Mouse (Mus musculus) testis, adult 10 weeks (tissue): ENCODE results near the gene Faap20. TPM values are rescaled to one million over a fixed set of nuclear protein-coding genes. Genes with fewer than 3 reads are reported as not detected.

ENCODE experiments used
- polyA plus RNA-seq: library from polyadenylated mRNA; stranded (reverse); fragments of 350-450 nt; fragmentation: Illumina TruSeq; extraction: RNeasy Lipid Tissue Mini Kit (QIAGEN cat#74804); gene quantifications from one replicate; pipeline ENCODE4 v1.2.3, GENCODE M21; 2014; ENCODE audit warnings: low read depth, low replicate concordance

Gene Faap20
- 0.64 TPM for polyA plus RNA-seq

DNA sequence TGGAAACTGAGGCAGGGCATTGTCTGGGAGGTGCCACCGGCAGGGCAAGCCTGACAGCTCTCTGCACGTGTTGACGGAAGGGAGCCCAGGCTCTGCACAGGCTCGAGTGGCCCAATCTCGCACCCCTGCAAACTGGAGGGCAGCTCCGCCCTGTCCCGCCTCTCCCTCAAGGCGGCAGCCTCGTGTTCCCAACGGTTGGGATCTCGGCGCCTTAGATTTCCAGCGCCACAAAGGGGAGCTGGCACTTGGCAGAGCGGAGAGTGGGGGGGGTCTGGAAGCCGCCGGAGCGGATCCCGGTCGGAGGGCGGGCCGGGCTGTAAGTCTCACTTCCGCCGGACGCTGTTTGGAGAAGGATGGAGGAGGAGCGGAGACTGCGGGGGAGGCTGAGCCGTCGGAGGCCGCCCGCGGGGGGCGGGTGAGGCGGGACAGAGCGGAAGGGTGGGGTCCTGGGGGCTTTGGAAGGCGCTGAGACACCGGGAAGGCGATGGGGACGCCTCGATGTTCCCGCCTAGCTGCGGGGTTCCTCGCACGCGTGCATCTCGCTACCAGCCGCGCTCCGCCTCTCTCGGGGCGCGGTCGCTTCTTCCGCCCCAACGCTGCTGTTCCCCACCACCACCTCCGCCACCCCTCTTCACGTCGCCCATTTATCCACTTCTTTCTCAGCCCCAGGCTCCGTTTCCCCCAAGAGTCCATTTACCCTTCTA, at the start of gene Faap20:
Faap20 (plus strand) TSS at position 155 of the 704 bp plus-strand sequence.

DNA sequence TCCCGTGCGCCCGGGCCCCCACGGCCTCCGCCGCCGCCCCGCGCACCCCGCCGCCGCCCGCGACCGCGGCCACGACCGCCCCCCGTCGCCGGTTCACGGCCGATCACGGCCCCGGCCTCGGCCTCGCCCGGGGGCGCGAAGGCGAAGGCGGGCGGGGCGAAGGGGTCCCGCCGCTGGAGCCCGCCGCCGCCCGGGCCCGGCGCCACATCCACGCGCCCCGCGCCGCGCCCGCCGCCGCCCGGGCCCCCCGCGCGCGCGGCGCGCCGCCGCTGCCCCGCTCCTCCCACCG, 27.1 kb upstream of the Faap20 start, which contains the start of gene Ski:
Ski (minus strand) TSS at position 41 of the 289 bp plus-strand sequence.

Other genes with a start within 250 kb of the Faap20 start
- gene Plch2, start 193.0 kb upstream of the Faap20 start, polyA plus RNA-seq: 0.10 TPM
- 0.70 TPM for gene Pex10, start 182.8 kb upstream of the Faap20 start, polyA plus RNA-seq
- gene Rer1, start 163.4 kb upstream of the Faap20 start, polyA plus RNA-seq: 95.1 TPM
- gene Morn1, start 163.2 kb upstream of the Faap20 start, polyA plus RNA-seq: 12.2 TPM
- gene Ski, start 27.2 kb upstream of the Faap20 start, polyA plus RNA-seq: 5.8 TPM
- 1.0 TPM for gene Prkcz, start 111.6 kb downstream of the Faap20 start, polyA plus RNA-seq
- gene Gabrd, start 148.3 kb downstream of the Faap20 start, polyA plus RNA-seq: not detected
- gene Cfap74, start 159.4 kb downstream of the Faap20 start, polyA plus RNA-seq: 24.6 TPM
- not detected for gene Tmem52, start 219.3 kb downstream of the Faap20 start, polyA plus RNA-seq
- 78.4 TPM for gene Gnb1, start 241.6 kb downstream of the Faap20 start, polyA plus RNA-seq